Mouse (Mus musculus) spleen, embryonic (tissue): Measurements from ENCODE around the gene Rgl3.

Experiments used
- CTCF ChIA-PET: fragments of 350-600 bp; sonication (Branson Sonifier 250); formaldehyde crosslinking; loops from one replicate; lab custom pipeline; 2022; lab: Charles Lee

Rgl3 gene

DNA sequence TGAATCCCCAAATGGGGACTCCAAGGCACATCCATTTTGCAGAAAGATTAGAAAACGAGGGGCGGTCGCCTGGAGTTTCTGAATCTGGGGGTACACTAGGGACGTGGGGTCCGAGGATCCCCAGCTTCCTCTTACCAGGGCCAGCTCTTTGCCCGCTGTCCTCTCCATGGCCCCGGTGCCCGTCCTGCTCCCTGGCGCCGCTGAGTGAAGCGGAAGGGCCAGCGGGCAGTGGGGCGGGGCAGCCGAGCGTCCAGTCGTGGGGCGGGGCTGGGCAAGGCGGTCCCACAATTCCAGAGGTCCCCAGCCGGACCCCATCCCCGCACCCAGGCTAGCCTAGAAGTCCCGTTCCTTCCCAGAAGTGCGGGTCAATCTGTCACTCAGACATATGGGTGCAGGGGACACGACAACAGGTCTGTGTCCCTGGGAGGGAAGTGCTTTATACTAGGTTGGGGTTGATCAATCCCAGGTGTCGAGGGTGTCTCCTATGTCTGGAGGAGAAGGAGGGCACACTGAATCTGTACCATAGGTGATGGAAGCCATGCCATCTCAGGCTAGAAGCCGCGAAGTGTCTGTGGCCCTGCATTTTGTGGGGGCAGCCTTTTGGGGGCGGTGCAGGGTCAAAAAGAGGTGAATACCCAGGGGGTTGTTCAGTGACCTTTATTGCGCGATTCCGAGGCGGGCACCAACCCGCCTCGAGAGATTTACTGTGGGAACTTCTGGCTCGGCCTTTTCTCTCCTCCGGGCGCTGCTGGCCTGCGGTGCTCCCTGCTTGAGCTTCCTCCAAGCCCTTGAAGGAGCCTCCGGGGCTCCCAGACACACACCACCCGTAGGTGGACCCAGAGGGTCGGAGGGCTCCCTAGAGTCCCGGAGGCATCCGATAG, at the start of gene Rgl3:
Gene Rgl3 (minus strand): TSS at position 217 of the 881 bp plus-strand sequence.
- CTCF ChIA-PET = interaction anchor here (0.6 to 0.7 kb wide), 2 partner anchors 61 to 130 kb away, joined by 3 read pairs; no protein-coding TSS in a partner anchor

DNA sequence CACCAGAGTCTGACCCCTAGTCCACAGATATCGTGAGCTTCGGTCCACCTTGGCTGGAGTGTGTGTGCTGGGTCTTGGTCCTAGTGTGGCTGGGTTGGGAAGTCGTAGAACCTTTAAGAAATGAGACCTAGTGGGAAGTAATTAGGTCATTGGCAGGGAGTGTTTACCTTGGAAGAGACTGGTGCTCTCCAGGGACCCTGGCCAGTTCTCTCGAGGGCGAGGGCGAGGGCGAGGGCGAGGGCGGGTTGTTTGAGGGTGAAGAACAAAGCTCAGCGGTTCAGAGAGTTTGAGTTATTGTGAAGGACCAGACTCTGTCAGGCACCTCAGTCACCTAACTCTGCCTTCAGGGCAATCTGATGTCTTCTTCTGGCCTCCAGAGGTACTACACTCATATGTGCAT, 48.6 kb upstream of the Rgl3 start:
- CTCF ChIA-PET = no interaction called here

- CTCF ChIA-PET = no interaction called here
These were observed 46.2 kb upstream of the Rgl3 start for GRCm38 (mm10) chr9:22035300-22036044.

DNA sequence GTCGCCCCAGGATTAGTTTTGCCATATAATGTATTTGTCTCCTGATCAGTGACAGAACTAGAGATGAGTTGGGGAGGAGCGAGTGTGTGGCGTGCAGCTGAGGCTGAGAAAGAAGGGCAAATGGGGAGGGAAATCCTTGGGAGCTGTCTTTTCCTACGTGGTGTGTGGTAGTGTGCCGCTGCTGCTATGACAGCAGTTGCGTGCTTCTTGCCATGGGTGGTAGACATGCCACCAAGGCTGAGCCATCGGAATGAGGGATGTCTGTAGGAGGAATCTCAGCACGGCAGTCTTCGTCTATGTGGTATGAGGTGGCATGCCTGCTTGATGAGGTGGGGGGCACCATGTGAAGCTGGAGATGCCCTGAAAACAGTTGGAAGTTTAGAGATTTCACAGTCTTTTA, 41.1 kb upstream of the Rgl3 start:
- CTCF ChIA-PET = no interaction called here

DNA sequence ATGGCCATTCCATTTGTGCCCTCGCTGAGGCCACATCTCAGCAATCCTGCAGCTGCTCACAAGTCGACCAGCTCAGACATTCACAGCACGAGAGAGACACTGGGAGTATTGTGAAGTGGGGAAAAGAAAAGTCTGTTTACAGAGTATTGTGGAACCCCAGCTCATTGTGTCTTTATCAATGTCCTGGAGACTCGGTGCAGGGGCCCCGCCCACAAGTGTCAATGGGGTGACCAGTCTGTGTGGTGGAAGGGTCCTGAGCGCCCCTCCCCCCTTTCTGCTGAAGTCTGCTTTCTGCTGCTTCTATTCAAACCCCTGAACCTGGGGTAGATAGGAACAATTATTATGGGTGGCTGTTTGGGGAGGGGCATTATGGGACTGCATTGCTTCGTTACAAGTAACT, 39.2 kb upstream of the Rgl3 start:
- CTCF ChIA-PET = no interaction called here

DNA sequence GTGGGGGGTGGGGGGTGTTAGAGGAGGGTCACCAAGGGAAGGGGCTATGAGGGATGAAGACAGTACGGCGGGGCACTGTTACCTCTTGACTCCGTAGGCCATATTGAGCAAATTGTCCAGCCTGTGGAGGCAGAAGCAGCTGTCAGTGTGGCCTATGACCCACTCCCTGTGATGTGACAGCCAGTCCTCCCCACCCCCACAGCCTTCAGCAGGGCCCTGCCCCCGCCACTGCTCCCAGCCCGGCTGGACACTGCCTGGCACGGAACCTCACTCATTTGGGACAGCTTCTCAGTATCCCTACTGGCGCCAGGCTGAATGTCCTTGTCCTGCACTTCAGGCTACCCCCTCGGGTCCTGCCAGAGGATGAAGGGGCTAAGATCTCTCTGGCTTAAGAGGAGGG, 35.3 kb upstream of the Rgl3 start:
- CTCF ChIA-PET = interaction anchor here (0.5 kb wide), 1 partner anchor 24 kb away, joined by 8 read pairs; no protein-coding TSS in a partner anchor

DNA sequence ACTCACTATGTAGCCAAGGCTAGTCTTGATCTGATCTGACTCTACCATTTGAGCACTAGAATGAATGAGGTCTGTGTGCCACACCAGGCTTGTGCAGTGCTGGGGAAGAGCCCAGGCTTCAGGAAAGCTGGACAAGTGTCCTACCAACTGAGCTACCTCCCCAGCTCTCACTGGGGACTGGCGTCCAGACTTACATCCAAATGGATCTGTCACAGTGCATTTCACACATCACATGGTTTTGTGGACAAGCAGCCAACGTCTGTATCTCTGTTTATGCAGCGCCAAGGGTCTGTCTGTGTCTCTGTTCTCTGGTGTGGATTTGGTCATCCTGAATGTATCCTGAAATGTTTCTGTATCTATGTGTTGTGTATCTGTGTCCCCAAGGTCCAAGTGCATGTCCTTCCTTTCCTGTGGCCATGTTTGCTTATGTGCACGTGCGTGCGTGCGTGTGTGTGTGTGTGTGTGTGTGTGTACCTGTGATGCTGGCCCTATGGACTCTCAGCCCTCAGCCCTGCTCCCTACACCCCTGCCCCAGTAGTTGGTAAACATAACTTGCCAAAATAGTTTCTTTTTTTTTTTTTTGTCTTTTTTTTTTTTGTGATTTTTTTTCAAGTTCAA, 28.1 kb upstream of the Rgl3 start:
- CTCF ChIA-PET = no interaction called here

- CTCF ChIA-PET = no interaction called here
These were observed 27.0 kb upstream of the Rgl3 start for GRCm38 (mm10) chr9:22016245-22016644.

DNA sequence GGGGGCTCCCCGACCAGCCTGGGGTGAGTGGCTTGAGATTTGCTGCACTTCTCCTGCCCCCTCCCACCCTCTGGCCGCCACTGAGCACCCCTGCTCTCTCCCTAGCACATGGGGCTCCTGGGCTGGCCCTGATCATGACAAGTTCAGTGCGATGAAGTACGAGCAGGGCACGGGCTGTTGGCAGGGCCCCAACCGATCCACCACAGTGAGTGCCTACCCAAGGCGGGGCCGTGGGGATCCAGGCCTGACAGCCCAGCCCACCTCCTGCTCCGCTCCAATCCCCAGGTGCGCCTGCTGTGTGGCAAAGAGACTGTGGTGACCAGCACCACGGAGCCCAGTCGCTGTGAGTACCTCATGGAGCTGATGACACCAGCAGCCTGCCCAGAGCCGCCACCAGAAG, 23.5 kb upstream of the Rgl3 start:
- CTCF ChIA-PET = no interaction called here

- CTCF ChIA-PET = no interaction called here
These were observed 21.8 kb upstream of the Rgl3 start for GRCm38 (mm10) chr9:22011055-22011454.

GRCm38 (mm10) chr9:22004546-22004945, 15.3 kb upstream of the Rgl3 start:
- CTCF ChIA-PET = no interaction called here

- CTCF ChIA-PET = no interaction called here
These were observed 13.9 kb upstream of the Rgl3 start for GRCm38 (mm10) chr9:22003163-22003554.

GRCm38 (mm10) chr9:22002194-22003162, 13.2 kb upstream of the Rgl3 start, which contains the start of the genes Ccdc151 and Prkcsh:
Gene Ccdc151 (minus strand): TSS chr9:22002634.
Gene Prkcsh (plus strand): TSS chr9:22002806.
- CTCF ChIA-PET = no interaction called here

DNA sequence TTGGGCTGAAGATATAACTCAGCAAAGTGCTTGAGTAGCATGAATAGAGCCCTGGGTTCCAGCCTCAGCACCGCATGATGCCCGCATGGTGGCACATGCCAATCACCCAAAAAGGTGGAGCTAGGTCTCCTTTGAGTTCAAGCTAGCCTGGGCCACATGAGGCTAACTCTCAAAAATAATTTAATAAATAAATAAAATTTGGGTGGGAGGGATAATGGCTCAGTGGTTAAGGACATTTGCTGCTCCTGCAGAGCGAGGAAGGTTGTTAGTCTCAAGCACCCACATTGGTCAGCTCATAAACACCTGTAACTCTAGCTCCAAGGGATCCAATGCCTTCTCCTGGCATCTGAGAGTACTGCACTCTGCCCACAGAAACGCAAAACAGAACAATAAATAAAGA, 12.4 kb upstream of the Rgl3 start:
- CTCF ChIA-PET = no interaction called here

- CTCF ChIA-PET = interaction anchor here (0.6 kb wide), 1 partner anchor 165 kb away, joined by 7 read pairs; no protein-coding TSS in a partner anchor
These were observed 11.1 kb upstream of the Rgl3 start for GRCm38 (mm10) chr9:22000296-22000695.

- CTCF ChIA-PET = no interaction called here
These were observed 7.1 kb upstream of the Rgl3 start for GRCm38 (mm10) chr9:21996178-21996867.

DNA sequence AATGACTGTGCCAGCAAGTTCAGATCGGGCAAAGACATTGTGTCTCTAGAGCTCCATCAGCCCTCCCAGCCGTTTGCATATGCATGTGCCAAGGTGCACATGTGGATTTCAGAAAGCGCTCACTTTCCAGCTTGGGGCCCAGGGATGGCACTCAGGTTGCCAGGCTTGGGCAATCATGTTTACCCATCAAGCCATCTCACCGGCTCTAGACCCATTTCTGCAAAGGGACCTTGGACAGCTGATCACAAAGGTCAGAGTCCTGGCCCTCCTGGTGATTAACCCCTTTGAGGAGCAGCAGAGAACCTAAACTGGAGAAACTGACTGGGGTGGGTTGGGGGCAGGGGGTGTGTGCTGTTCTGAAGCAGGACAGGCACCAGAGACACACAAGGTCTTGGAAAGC, 3.0 kb upstream of the Rgl3 start:
- CTCF ChIA-PET = no interaction called here

- CTCF ChIA-PET = no interaction called here
These were observed 685 bp downstream of the Rgl3 start for GRCm38 (mm10) chr9:21988421-21989101.

- CTCF ChIA-PET = no interaction called here
These were observed 1.5 kb downstream of the Rgl3 start for GRCm38 (mm10) chr9:21987592-21988342.
